Mouse (Mus musculus) mouse embryonic stem cell (cell line): Measurements from ENCODE around the gene Utrn.

ENCODE experiments used
- in situ Hi-C, 2 experiments: fragments of 300-500 bp; cut with MboI; formaldehyde crosslinking; loops; 1 replicate in 1 of 2; 3 replicates in 1 of 2; pipeline ENCODE4 v1.14.3; 2019 to 2020; ENCODE audit warnings: low sequenced_read_pairs in 2 of 2, low pct_unique_long_range_greater_than_20kb in 1 of 2, mixed read lengths in 1 of 2; ENCODE audit not compliant: unreplicated experiment in 1 of 2

Utrn gene

GRCm38 (mm10) chr10:12588051-12588450 lies 281.1 kb downstream of the Utrn start:
- in situ Hi-C loops, result no loop called here

- in situ Hi-C loops, result no loop called here
Measured at GRCm38 (mm10) chr10:12587318-12587717, 281.8 kb downstream of the Utrn start.

- in situ Hi-C loops, result no loop called here
Measured at GRCm38 (mm10) chr10:12586825-12587224, 282.3 kb downstream of the Utrn start.

GRCm38 (mm10) chr10:12586200-12586599 lies 283.0 kb downstream of the Utrn start:
- in situ Hi-C loops, result no loop called here

GRCm38 (mm10) chr10:12583473-12583872 lies 285.7 kb downstream of the Utrn start:
- in situ Hi-C loops, result no loop called here

- in situ Hi-C loops, result no loop called here
Measured at GRCm38 (mm10) chr10:12579048-12579447, 290.1 kb downstream of the Utrn start.

- in situ Hi-C loops, result no loop called here
Measured at GRCm38 (mm10) chr10:12575849-12576435, 293.2 kb downstream of the Utrn start.

GRCm38 (mm10) chr10:12574760-12575159 lies 294.4 kb downstream of the Utrn start:
- in situ Hi-C loops, result no loop called here

- in situ Hi-C loops, result no loop called here
Measured at GRCm38 (mm10) chr10:12573601-12574000, 295.6 kb downstream of the Utrn start.

GRCm38 (mm10) chr10:12572759-12573158 lies 296.4 kb downstream of the Utrn start:
- in situ Hi-C loops, result no loop called here

GRCm38 (mm10) chr10:12564425-12564824 lies 304.7 kb downstream of the Utrn start:
- in situ Hi-C loops, result no loop called here

GRCm38 (mm10) chr10:12558810-12559209 lies 310.4 kb downstream of the Utrn start:
- in situ Hi-C loops, result no loop called here

GRCm38 (mm10) chr10:12554090-12554718 lies 315.0 kb downstream of the Utrn start:
- in situ Hi-C loops, result no loop called here

GRCm38 (mm10) chr10:12552890-12553278 lies 316.3 kb downstream of the Utrn start:
- in situ Hi-C loops, result no loop called here

GRCm38 (mm10) chr10:12552196-12552889 lies 316.8 kb downstream of the Utrn start:
- in situ Hi-C loops, result no loop called here

- in situ Hi-C loops, result no loop called here
Measured at GRCm38 (mm10) chr10:12551735-12552134, 317.4 kb downstream of the Utrn start.

- in situ Hi-C loops, result no loop called here
Measured at GRCm38 (mm10) chr10:12549945-12550540, 319.1 kb downstream of the Utrn start.

GRCm38 (mm10) chr10:12549261-12549660 lies 319.9 kb downstream of the Utrn start:
- in situ Hi-C loops, result no loop called here

GRCm38 (mm10) chr10:12548616-12549084 lies 320.5 kb downstream of the Utrn start:
- in situ Hi-C loops, result no loop called here
